Mouse (Mus musculus) MN1 (cell line): ENCODE measurements around the gene Mapkapk5.

Source experiments
- DNase-seq: peaks from one replicate; pipeline ENCODE4 v3.0.0-alpha.2; 2016; ENCODE audit warnings: low spot score

Gene Mapkapk5

DNA sequence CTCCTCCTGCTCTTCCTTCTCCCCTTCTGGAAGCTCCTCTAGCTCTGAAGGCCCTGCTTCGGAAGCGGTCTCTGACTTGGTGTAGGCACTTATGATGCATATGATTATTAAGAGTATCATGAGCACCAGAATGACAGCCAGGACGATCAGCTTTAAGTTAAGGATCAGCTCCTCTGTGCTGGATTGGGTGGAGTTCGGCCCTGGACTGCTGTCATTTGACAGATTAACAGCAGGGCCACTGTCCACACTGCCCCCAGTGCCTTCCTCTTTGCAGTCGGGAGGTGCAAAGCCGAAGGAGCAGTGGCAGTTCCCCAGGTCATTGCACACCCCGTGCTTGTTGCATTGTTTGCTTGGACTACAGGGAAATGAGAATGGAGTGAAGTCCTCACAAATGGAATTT lies 45.0 kb downstream of the Mapkapk5 start:
- DNase-seq = no peak

DNA sequence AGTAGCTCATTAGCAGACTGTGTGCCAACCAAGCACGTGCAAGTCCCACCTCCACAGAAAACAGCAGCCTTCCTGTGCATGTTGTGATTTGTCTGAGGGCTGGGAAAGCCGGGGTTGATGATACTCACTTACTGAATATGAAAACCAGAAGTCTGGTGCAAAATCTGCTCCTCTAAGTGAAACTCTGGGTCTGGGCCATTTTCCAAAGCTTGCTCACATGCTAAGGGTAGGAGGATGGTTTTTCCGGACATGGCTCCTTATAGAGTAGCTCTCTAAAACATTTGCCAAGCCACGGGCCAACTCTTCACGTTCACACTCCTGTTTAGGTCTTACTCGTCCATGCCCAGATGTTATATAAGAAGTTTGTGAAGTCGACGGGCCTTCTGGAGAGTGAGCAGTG lies 52.4 kb downstream of the Mapkapk5 start:
- no peak for DNase-seq

DNA sequence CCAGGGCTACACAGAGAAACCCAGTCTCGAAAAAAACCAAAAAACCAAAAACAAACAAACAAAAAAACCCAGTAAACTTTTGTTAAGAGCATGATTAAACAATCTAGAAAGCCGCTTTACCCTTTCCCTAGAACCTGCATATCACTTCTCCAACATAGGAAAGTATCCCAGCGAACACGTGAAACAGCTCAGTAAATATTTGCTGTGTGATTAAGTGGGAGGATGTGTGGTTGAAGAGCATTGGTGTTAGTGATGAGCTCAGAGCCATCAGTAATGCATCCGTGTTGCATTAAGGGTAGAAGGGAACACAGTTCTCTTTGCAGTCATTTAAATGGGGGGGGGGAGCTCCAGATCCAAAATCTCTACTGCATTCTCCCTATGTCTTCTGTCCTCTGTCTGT lies 60.9 kb downstream of the Mapkapk5 start:
- no peak for DNase-seq

DNA sequence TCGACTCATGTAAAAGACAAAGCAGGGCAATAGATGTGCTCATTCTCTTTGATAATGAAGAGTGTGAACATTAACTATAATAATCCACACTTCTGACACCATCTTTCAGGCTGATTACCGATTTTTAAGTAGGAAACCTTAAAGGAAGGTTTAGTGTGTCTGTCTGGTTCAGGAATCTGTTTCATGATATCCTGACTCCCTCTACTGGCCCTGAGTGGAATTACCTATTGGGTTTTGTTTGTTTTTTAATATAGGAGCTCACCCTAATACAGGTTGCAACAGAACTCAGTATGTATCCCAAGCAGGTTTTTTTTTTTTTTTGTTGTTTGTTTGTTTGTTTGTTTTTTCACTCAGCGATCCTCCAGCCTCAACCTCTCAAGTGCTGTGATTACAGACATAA lies 68.0 kb downstream of the Mapkapk5 start:
- DNase-seq = peak; percentile 77

DNA sequence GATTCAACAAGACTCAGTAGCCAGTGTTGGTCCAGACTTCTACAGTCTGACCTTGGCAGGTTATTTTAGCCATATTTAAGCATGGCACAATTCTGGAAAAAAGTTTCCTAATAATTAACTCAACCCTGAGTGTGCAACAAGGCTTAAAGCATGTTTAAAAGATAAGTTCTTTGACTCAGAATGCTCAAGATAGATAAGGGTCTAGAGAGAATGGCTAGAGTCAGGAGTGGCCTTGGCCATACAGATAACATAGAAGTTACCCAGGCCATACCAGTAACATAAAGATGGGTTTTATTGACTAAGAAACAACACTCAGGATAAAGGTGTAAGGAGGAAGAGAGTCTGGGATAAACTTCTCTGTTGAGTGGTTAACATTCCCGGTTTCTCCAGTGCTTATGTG lies 69.7 kb downstream of the Mapkapk5 start:
- DNase-seq = no peak
